Mouse (Mus musculus): ENCODE measurements around the gene Nsmce4a.

DNA sequence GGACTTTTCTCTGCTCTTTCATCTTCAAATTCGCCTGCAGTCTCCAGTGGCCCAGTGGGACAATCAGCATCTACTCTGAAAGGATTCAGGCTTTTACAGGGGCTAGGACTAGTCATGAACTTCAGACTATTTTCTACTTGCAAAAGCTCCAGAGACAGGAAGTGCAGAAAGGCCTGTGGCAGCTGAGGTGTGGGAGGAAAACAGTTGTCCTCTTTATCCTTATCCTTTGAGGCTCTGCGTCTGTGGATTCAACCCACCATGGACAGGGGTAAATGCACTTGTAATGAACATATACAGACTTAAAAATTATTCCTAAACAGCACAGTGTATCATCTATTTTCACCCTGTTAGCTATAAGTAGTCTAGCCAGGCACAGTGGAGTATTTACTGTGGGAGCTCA lies 31.5 kb upstream of the Nsmce4a start:
- TF ChIP-seq EP300 (IDR thresholded peaks at IDR 0.05; ENCODE audit: insufficient read depth, low read depth, low read length) (no peak), CTCF (IDR thresholded peaks at IDR 0.05; ENCODE audit: low read depth, low read length) (no peak), POLR2A (IDR thresholded peaks at IDR 0.05; ENCODE audit: insufficient read depth, low read length) (no peak)

All from ES-Bruce4 (cell line).